Mouse (Mus musculus) myocyte (in vitro differentiated cells): ENCODE data around the gene Otos. TPM values are rescaled to one million over a fixed set of nuclear protein-coding genes. Genes with fewer than 3 reads are reported as not detected.

Source experiments
- H3K27me3 ChIP-seq: one replicate; pipeline ENCODE4 v1.6.1; 2011; ENCODE audit not compliant: control insufficient read depth, insufficient read depth, insufficient read length
- H3K36me3 ChIP-seq: one replicate; pipeline ENCODE4 v1.6.1; 2011; ENCODE audit not compliant: control insufficient read depth, insufficient read depth
- H3K4me2 ChIP-seq: one replicate; pipeline ENCODE4 v1.6.1; 2011; ENCODE audit warnings: low read depth, control low read depth
- H3K4me3 ChIP-seq: one replicate; pipeline ENCODE4 v1.5.1; 2011; ENCODE audit warnings: mild to moderate bottlenecking, control low read depth, moderate library complexity
- H3K79me2 ChIP-seq: one replicate; pipeline ENCODE4 v1.6.1; 2011; ENCODE audit not compliant: control insufficient read depth, insufficient read depth
- H3ac ChIP-seq: one replicate; pipeline ENCODE4 v1.6.1; 2011; ENCODE audit not compliant: control insufficient read depth, insufficient read length
- CEBPB ChIP-seq: IDR thresholded peaks from 2 replicates; pipeline ENCODE4 v1.6.1; 2011; ENCODE audit warnings: mild to moderate bottlenecking, moderate library complexity; ENCODE audit not compliant: poor library complexity, insufficient read depth, severe bottlenecking
- E2F4 ChIP-seq: IDR thresholded peaks from one replicate; pipeline ENCODE4 v1.6.1; 2011; ENCODE audit warnings: mild to moderate bottlenecking, control low read depth, moderate library complexity; ENCODE audit not compliant: insufficient read depth
- MAX ChIP-seq: IDR thresholded peaks from one replicate; pipeline ENCODE4 v1.6.1; 2011; ENCODE audit warnings: low read depth, mild to moderate bottlenecking, control low read depth
- MYOD1 ChIP-seq, 3 experiments: IDR thresholded peaks; one replicate each; pipeline ENCODE4 v1.6.1; 2011; ENCODE audit warnings: control low read depth in 2 of 3, low read depth in 2 of 3, mild to moderate bottlenecking in 2 of 3, moderate library complexity in 1 of 3; ENCODE audit not compliant: insufficient read length in 2 of 3, control insufficient read depth in 1 of 3
- MYOG ChIP-seq, 3 experiments: IDR thresholded peaks; one replicate each; pipeline ENCODE4 v1.6.1; 2011; ENCODE audit warnings: control low read depth in 2 of 3, low read depth in 2 of 3, mild to moderate bottlenecking in 2 of 3; ENCODE audit not compliant: insufficient read length in 2 of 3, control insufficient read depth in 1 of 3, insufficient read depth in 1 of 3
- POLR2A ChIP-seq: IDR thresholded peaks from one replicate; pipeline ENCODE4 v1.6.1; 2011; ENCODE audit warnings: low read depth, mild to moderate bottlenecking, control low read depth, moderate library complexity; ENCODE audit not compliant: insufficient read length
- POLR2AphosphoS2 ChIP-seq: IDR thresholded peaks from one replicate; pipeline ENCODE4 v1.6.1; 2011; ENCODE audit warnings: low read depth, control low read depth; ENCODE audit not compliant: insufficient read length
- REST ChIP-seq: IDR thresholded peaks from one replicate; pipeline ENCODE4 v1.6.1; 2011; ENCODE audit warnings: mild to moderate bottlenecking, control low read depth, moderate library complexity; ENCODE audit not compliant: insufficient read depth, insufficient read length
- SRF ChIP-seq: IDR thresholded peaks from one replicate; pipeline ENCODE4 v1.6.1; 2011; ENCODE audit warnings: low read depth; ENCODE audit not compliant: control insufficient read depth, insufficient read length
- TCF12 ChIP-seq: IDR thresholded peaks from one replicate; pipeline ENCODE4 v1.6.1; 2011; ENCODE audit warnings: mild to moderate bottlenecking, control low read depth; ENCODE audit not compliant: poor library complexity, insufficient read depth, severe bottlenecking
- TCF3 ChIP-seq: IDR thresholded peaks from one replicate; pipeline ENCODE4 v1.6.1; 2011; ENCODE audit warnings: low read depth, control low read depth; ENCODE audit not compliant: insufficient read length
- USF1 ChIP-seq: IDR thresholded peaks from one replicate; pipeline ENCODE4 v1.6.1; 2011; ENCODE audit warnings: low read depth, mild to moderate bottlenecking, control low read depth, moderate library complexity
- polyA plus RNA-seq: library from polyadenylated mRNA; unstranded; fragments of >200 nt; fragmentation: generic; extraction: Trizol; gene quantifications from one replicate; pipeline ENCODE4 v1.2.1, GENCODE M21; 2012; ENCODE audit warnings: missing spikeins

The Otos gene
- polyA plus RNA-seq, 1 experiment, result 1.2 TPM

GRCm38 (mm10) chr1:92618360-92618759 is 30.3 kb downstream of the Otos start:
- H3K4me3 ChIP-seq, result no peak overlapping the region
- H3K79me2 ChIP-seq, result no peaks in the 10 kb centered on the region
- no peaks in the 10 kb centered on the region for H3K27me3 ChIP-seq
- H3ac ChIP-seq, result no peak overlapping the region
- H3K36me3 ChIP-seq, result no peaks in the 10 kb centered on the region
- no peak overlapping the region for H3K4me2 ChIP-seq
- TF ChIP-seq POLR2A, result no peak
- TF ChIP-seq REST, result no peak
- no peak for TF ChIP-seq TCF3
- no peak for TF ChIP-seq MAX
- no peak for TF ChIP-seq MYOD1 (IDR thresholded peaks at IDR 0.05; ENCODE audit: control insufficient read depth in 1 of 3, insufficient read length in 2 of 3, low read depth in 2 of 3)
- no peak for TF ChIP-seq USF1
- no peak for TF ChIP-seq CEBPB
- TF ChIP-seq TCF12, result no peak
- TF ChIP-seq E2F4, result no peak
- no peak for TF ChIP-seq POLR2AphosphoS2
- no peak for TF ChIP-seq MYOG (IDR thresholded peaks at IDR 0.05; ENCODE audit: control insufficient read depth in 1 of 3, insufficient read depth in 1 of 3, insufficient read length in 2 of 3, low read depth in 2 of 3)
- TF ChIP-seq SRF, result no peak

DNA sequence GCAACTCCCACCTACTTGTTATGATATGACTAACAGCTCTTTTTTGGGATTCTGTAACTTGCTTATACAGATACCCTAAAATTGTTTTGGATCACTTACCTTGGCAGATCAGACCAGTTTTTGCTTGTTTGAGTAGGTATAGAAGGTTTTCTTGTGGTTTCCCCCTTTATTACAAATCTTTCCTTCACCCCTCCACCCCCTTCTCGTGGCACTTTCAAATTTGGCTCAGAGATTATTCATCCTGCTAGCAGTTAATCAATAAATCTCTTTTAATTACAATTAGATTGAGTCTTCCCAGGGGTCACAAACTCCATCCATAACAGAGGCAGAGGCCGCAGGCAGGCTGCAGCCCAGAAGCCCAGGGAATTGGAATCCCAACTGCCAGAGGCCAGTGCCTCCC is 31.2 kb downstream of the Otos start, which contains the start of gene Olfr12:
Olfr12 (plus strand) TSS at position 301 of the 400 bp plus-strand sequence.
- no peak for TF ChIP-seq REST
- no peak for TF ChIP-seq USF1
- no peak for TF ChIP-seq POLR2A
- TF ChIP-seq E2F4, result no peak
- no peak for TF ChIP-seq SRF
- TF ChIP-seq MAX, result no peak
- TF ChIP-seq CEBPB, result no peak
- H3K36me3 ChIP-seq, result no peaks in the 10 kb centered on the region
- no peaks in the 10 kb centered on the region for H3K79me2 ChIP-seq
- no peak within 1 kb of the TSS for H3K4me3 ChIP-seq
- H3K4me2 ChIP-seq, result peak within 1 kb of the TSS; percentile 22
- H3ac ChIP-seq, result no peak within 1 kb of the TSS
- no peaks in the 10 kb centered on the region for H3K27me3 ChIP-seq

- no peak for TF ChIP-seq POLR2A
- no peak for TF ChIP-seq E2F4
- no peak for TF ChIP-seq CEBPB
- no peak for TF ChIP-seq POLR2AphosphoS2
- TF ChIP-seq USF1, result no peak
- TF ChIP-seq REST, result no peak
- Histone ChIP-seq H3K79me2 (no peaks in the 10 kb centered on the region), H3K27me3 (no peaks in the 10 kb centered on the region), H3K4me3 (no peak overlapping the region), H3ac (no peak overlapping the region), H3K4me2 (peak overlapping the region; percentile 22), H3K36me3 (no peaks in the 10 kb centered on the region)
Observed at GRCm38 (mm10) chr1:92616046-92616445, 32.6 kb downstream of the Otos start.

- H3ac ChIP-seq, result no peak overlapping the region
- TF ChIP-seq REST, result no peak
- TF ChIP-seq CEBPB, result no peak
- no peak for TF ChIP-seq MAX
- TF ChIP-seq TCF3, result no peak
- TF ChIP-seq TCF12, result no peak
- no peak for TF ChIP-seq SRF
Observed at GRCm38 (mm10) chr1:92614516-92614915, 34.1 kb downstream of the Otos start.

GRCm38 (mm10) chr1:92613175-92613574 is 35.5 kb downstream of the Otos start:
- TF ChIP-seq TCF12 (no peak), REST (no peak), E2F4 (no peak), MYOD1 (IDR thresholded peaks at IDR 0.05; ENCODE audit: control insufficient read depth in 1 of 3, insufficient read length in 2 of 3, low read depth in 2 of 3) (no peak), POLR2AphosphoS2 (no peak), POLR2A (no peak), MAX (no peak), SRF (no peak), CEBPB (no peak), USF1 (no peak), MYOG (IDR thresholded peaks at IDR 0.05; ENCODE audit: control insufficient read depth in 1 of 3, insufficient read depth in 1 of 3, insufficient read length in 2 of 3, low read depth in 2 of 3) (no peak), TCF3 (no peak)
- H3K79me2 ChIP-seq, result no peaks in the 10 kb centered on the region
- H3K4me3 ChIP-seq, result no peak overlapping the region
- H3K27me3 ChIP-seq, result peaks cover 5% of the 10 kb centered on the region
- H3K36me3 ChIP-seq, result no peaks in the 10 kb centered on the region
- no peak overlapping the region for H3ac ChIP-seq
- no peak overlapping the region for H3K4me2 ChIP-seq

More at GRCm38 (mm10) chr1:92614516-92614915, 34.1 kb downstream of the Otos start:
- no peak overlapping the region for H3K4me2 ChIP-seq
- H3K79me2 ChIP-seq, result no peaks in the 10 kb centered on the region
- no peaks in the 10 kb centered on the region for H3K36me3 ChIP-seq
- no peaks in the 10 kb centered on the region for H3K27me3 ChIP-seq
- no peak overlapping the region for H3K4me3 ChIP-seq
